Mouse (Mus musculus): ENCODE results near the gene Kcnc4. TPM values are rescaled to one million over a fixed set of nuclear protein-coding genes. Genes with fewer than 3 reads are reported as not detected.

Kcnc4 gene
- polyA plus RNA-seq, 1 experiment from 2014 or later = 0.25 TPM

GRCm38 (mm10) chr3:107454280-107454679 lies 5.1 kb downstream of the Kcnc4 start:
- Histone ChIP-seq H3K9me3 (replicated peaks) (no peaks in the 10 kb centered on the region), H3K4me3 (no peak overlapping the region), H3K27me3 (peaks cover 53% of the 10 kb centered on the region), H3K9ac (no peak overlapping the region), H3K4me1 (peaks cover 15% of the 10 kb centered on the region), H3K36me3 (ENCODE audit: poor library complexity, severe bottlenecking) (no peaks in the 10 kb centered on the region), H3K27ac (no peak overlapping the region), H3K4me2 (no peak overlapping the region)
- WGBS = 86% methylated on average over 4 of the region's 4 CpGs
- ATAC-seq = no peak

GRCm38 (mm10) chr3:107446822-107447221 lies 12.5 kb downstream of the Kcnc4 start:
- ATAC-seq = no peak
- H3K36me3 ChIP-seq (ENCODE audit: poor library complexity, severe bottlenecking) = no peaks in the 10 kb centered on the region
- 76% methylated on average over 3 of the region's 3 CpGs for WGBS
- 0 out of 2 replicates have a peak, but pooled peaks cover 3% of the 10 kb centered on the region for H3K27me3 ChIP-seq
- no peak overlapping the region for H3K4me2 ChIP-seq
- H3K9me3 ChIP-seq (replicated peaks) = no peaks in the 10 kb centered on the region
- H3K4me1 ChIP-seq = no peaks in the 10 kb centered on the region
- no peak overlapping the region for H3K27ac ChIP-seq
- H3K4me3 ChIP-seq = no peak overlapping the region
- H3K9ac ChIP-seq = no peak overlapping the region

DNA sequence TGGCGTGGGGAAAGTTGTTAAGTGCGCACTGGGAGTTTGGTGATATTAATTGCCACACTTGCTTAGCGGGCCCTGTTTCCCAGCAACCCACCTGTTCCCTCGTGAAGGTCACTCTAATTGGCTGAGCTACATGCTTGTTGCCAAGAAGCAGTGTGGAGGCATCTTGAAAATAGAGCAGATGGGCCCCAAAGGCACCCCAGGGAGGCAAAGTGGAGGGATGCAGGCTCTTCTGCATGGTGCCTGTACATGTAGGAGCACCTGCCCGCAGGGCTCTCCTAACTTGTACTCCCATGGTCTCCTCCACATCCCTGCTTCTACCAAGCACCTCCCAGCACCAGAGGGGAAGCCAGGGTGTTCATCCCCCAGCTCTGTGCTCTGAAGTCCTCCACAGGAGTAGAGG lies 15.5 kb downstream of the Kcnc4 start:
- WGBS = 61% methylated on average over 5 of the region's 5 CpGs
- Histone ChIP-seq H3K4me1 (no peaks in the 10 kb centered on the region), H3K4me2 (no peak overlapping the region), H3K27ac (no peak overlapping the region), H3K27me3 (no peaks in the 10 kb centered on the region), H3K4me3 (no peak overlapping the region), H3K9ac (no peak overlapping the region), H3K36me3 (ENCODE audit: poor library complexity, severe bottlenecking) (no peaks in the 10 kb centered on the region), H3K9me3 (replicated peaks) (no peaks in the 10 kb centered on the region)
- ATAC-seq = no peak

- ATAC-seq = no peak
- H3K27ac ChIP-seq = no peak overlapping the region
- no peaks in the 10 kb centered on the region for H3K9me3 ChIP-seq (replicated peaks)
- 69% methylated on average over 11 of the region's 11 CpGs for WGBS
- no peaks in the 10 kb centered on the region for H3K27me3 ChIP-seq
- no peak overlapping the region for H3K4me2 ChIP-seq
- no peak overlapping the region for H3K4me3 ChIP-seq
- H3K9ac ChIP-seq = no peak overlapping the region
- no peaks in the 10 kb centered on the region for H3K4me1 ChIP-seq
- H3K36me3 ChIP-seq (ENCODE audit: poor library complexity, severe bottlenecking) = no peaks in the 10 kb centered on the region
Measured at GRCm38 (mm10) chr3:107442191-107442590, 17.2 kb downstream of the Kcnc4 start.

DNA sequence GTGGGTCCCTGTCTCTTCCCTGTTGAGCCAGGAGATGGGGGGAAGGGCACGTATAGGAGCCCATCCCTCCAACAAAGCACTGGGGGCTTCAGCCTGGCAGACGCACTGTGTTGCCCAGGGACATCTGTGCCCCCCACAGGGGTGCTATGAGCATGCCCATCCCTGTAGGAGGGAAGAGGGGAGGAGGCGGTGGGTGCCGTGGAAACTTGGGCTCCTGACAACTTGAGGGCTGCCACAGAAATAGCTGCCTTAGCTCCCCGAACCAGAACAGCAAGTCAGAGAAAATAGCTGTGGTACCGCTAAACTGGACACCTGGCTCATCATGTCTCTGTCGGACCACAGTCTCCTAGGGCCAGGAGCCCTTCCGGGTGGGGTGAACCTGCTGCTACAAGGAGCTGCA lies 18.0 kb downstream of the Kcnc4 start:
- no peak overlapping the region for H3K27ac ChIP-seq
- H3K4me2 ChIP-seq = no peak overlapping the region
- H3K4me1 ChIP-seq = peaks cover 6% of the 10 kb centered on the region
- WGBS = 81% methylated on average over 8 of the region's 8 CpGs
- no peaks in the 10 kb centered on the region for H3K27me3 ChIP-seq
- H3K9ac ChIP-seq = no peak overlapping the region
- H3K36me3 ChIP-seq (ENCODE audit: poor library complexity, severe bottlenecking) = no peaks in the 10 kb centered on the region
- no peak for ATAC-seq
- no peaks in the 10 kb centered on the region for H3K9me3 ChIP-seq (replicated peaks)
- no peak overlapping the region for H3K4me3 ChIP-seq

GRCm38 (mm10) chr3:107439280-107439679 lies 20.1 kb downstream of the Kcnc4 start:
- no peak overlapping the region for H3K9ac ChIP-seq
- 88% methylated on average over 11 of the region's 11 CpGs for WGBS
- no peak overlapping the region for H3K4me2 ChIP-seq
- H3K36me3 ChIP-seq (ENCODE audit: poor library complexity, severe bottlenecking) = no peaks in the 10 kb centered on the region
- ATAC-seq = no peak
- no peaks in the 10 kb centered on the region for H3K9me3 ChIP-seq (replicated peaks)
- H3K27ac ChIP-seq = no peak overlapping the region
- H3K4me3 ChIP-seq = no peak overlapping the region
- peaks cover 11% of the 10 kb centered on the region for H3K4me1 ChIP-seq
- H3K27me3 ChIP-seq = no peaks in the 10 kb centered on the region

DNA sequence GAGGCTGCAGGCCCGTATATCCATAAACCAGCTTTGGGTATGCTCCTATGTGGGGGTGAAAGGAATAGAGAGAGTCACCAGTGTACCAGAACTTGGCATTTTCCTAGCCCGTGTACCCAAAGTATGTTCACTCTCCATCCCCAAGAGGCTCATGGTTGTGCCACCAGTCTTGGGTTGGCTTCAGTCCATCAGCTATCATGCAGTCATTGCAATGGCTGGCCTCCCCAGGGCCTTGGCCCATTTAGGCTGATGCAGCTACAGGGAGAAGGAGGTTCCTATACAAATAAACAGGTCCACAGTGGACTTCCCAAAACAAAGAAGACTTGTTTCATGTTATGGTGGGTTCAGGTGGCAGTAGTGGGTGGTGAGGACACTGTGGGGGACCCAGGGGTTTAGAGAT lies 21.7 kb downstream of the Kcnc4 start:
- Histone ChIP-seq H3K27ac (no peak overlapping the region), H3K9me3 (replicated peaks) (no peaks in the 10 kb centered on the region), H3K9ac (no peak overlapping the region), H3K36me3 (ENCODE audit: poor library complexity, severe bottlenecking) (no peaks in the 10 kb centered on the region), H3K4me2 (no peak overlapping the region), H3K4me3 (no peak overlapping the region), H3K27me3 (no peaks in the 10 kb centered on the region), H3K4me1 (peaks cover 11% of the 10 kb centered on the region)
- no peak for ATAC-seq
- WGBS = 90% methylated on average over 2 of the region's 2 CpGs

DNA sequence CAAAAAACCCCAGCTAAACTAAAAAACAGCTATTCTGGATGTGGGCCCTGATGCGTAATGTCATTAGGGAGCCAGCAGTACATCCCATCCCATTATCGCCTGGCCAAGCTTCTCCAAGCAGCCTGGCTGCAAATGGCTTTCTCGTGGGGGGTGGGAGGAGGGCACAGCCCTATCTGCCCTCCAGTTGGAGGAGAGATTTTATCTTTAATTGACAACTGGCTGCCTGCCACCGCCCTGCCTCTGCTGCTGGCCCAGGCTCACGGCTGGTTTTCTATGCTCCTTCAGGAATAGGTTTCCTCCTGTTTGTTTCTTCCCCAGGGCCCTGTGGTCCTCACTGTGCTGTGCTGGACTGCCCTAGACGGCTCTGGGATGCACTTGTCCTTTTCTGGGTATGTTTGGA lies 22.9 kb downstream of the Kcnc4 start:
- WGBS = 44% methylated on average over 6 of the region's 6 CpGs
- H3K4me3 ChIP-seq = no peak overlapping the region
- ATAC-seq = peak; percentile 60
- H3K4me2 ChIP-seq = no peak overlapping the region
- H3K27me3 ChIP-seq = no peaks in the 10 kb centered on the region
- H3K36me3 ChIP-seq (ENCODE audit: poor library complexity, severe bottlenecking) = no peaks in the 10 kb centered on the region
- no peak overlapping the region for H3K27ac ChIP-seq
- H3K9ac ChIP-seq = no peak overlapping the region
- H3K9me3 ChIP-seq (replicated peaks) = no peaks in the 10 kb centered on the region
- peaks cover 11% of the 10 kb centered on the region for H3K4me1 ChIP-seq

GRCm38 (mm10) chr3:107433614-107434013 lies 25.7 kb downstream of the Kcnc4 start:
- WGBS = 55% methylated on average over 9 of the region's 9 CpGs
- no peak overlapping the region for H3K4me3 ChIP-seq

DNA sequence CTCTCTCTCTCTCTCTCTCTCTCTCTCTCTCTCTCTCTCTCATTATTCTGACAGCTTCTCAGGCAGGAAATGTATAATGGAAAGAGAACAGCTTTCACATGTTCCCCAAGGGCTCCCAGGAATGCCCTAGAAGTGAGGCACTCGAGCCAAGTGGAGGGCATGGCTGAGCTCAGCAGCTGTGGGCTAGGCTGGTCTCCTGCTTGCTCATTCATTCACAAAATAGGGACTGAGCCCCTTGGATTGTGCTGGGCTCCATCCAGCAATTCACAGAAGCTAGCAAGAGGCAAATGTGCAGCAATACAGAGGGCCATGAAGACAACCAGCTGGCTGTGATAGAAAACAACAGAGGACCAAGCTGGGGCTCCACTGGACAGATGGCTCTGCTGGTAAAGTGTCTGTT lies 28.1 kb downstream of the Kcnc4 start:
- no peak overlapping the region for H3K9ac ChIP-seq
- no peaks in the 10 kb centered on the region for H3K36me3 ChIP-seq (ENCODE audit: poor library complexity, severe bottlenecking)
- ATAC-seq = peak; percentile 92
- no peaks in the 10 kb centered on the region for H3K9me3 ChIP-seq (replicated peaks)
- H3K4me2 ChIP-seq = no peak overlapping the region
- WGBS = 0% methylated on average over 1 of the region's 1 CpGs
- H3K4me1 ChIP-seq = peaks cover 5% of the 10 kb centered on the region; the same call in 1 of the 2 replicates
- H3K4me3 ChIP-seq = no peak overlapping the region
- no peaks in the 10 kb centered on the region for H3K27me3 ChIP-seq
- H3K27ac ChIP-seq = peak overlapping the region; percentile 21; the same call in 1 of the 2 replicates

More at GRCm38 (mm10) chr3:107433614-107434013, 25.7 kb downstream of the Kcnc4 start:
- Histone ChIP-seq H3K9me3 (replicated peaks) (no peaks in the 10 kb centered on the region), H3K27me3 (no peaks in the 10 kb centered on the region), H3K27ac (no peak overlapping the region), H3K4me1 (peaks cover 11% of the 10 kb centered on the region), H3K4me2 (no peak overlapping the region), H3K9ac (no peak overlapping the region), H3K36me3 (ENCODE audit: poor library complexity, severe bottlenecking) (no peaks in the 10 kb centered on the region)
- no peak for ATAC-seq

- Histone ChIP-seq H3K27ac (no peak overlapping the region), H3K9ac (no peak overlapping the region), H3K4me3 (no peak overlapping the region), H3K27me3 (no peaks in the 10 kb centered on the region), H3K4me1 (no peaks in the 10 kb centered on the region), H3K4me2 (no peak overlapping the region), H3K9me3 (replicated peaks) (no peaks in the 10 kb centered on the region), H3K36me3 (ENCODE audit: poor library complexity, severe bottlenecking) (no peaks in the 10 kb centered on the region)
- WGBS = 71% methylated on average over 11 of the region's 11 CpGs
- ATAC-seq = no peak
Measured at GRCm38 (mm10) chr3:107424258-107425041, 34.9 kb downstream of the Kcnc4 start.

DNA sequence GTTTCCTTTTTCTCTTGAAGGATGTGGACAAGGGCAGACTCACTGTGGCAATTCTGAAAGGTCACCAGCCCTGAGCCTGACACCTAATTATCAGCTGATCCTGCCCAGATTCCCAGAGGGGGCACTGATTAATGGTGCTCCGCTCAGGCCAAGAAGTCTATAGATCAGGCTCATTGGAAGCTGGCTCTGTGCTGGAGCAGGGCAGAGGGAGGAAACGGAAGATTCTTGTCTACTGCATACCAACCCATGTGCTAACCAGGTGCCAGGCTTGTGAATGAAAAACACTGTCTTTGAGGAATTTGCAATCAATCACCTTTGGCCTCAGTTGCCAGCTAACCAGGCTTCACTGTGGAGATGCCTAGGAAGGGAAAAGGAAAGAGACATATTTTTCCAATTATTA lies 39.2 kb downstream of the Kcnc4 start:
- no peak overlapping the region for H3K4me2 ChIP-seq
- H3K4me1 ChIP-seq = no peaks in the 10 kb centered on the region
- H3K36me3 ChIP-seq (ENCODE audit: poor library complexity, severe bottlenecking) = no peaks in the 10 kb centered on the region
- H3K27ac ChIP-seq = no peak overlapping the region
- no peaks in the 10 kb centered on the region for H3K9me3 ChIP-seq (replicated peaks)
- ATAC-seq = no peak
- no peak overlapping the region for H3K9ac ChIP-seq
- H3K27me3 ChIP-seq = no peaks in the 10 kb centered on the region
- H3K4me3 ChIP-seq = no peak overlapping the region
- 76% methylated on average over 2 of the region's 2 CpGs for WGBS

DNA sequence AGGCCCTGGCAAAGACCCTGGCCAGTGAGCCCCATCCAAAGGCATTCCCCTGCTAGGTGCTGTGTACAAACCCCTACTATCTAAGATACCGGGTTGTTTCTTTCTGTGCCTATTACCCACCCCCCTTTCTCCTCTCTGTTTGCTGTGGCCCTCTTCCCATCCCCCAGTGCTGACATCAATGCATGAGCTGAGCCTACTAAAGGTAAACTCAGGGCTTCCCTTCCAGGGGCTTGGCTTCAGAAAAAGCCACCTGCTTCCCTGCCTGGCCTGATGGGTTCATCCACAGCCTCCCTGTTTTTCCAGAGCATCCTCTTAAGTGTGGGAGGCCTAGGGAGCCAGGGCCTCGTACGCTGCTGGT lies 42.1 kb downstream of the Kcnc4 start:
- no peak overlapping the region for H3K4me3 ChIP-seq
- peaks cover 1% of the 10 kb centered on the region; the same call in 1 of the 2 replicates for H3K27me3 ChIP-seq
- H3K4me2 ChIP-seq = no peak overlapping the region
- no peaks in the 10 kb centered on the region for H3K9me3 ChIP-seq (replicated peaks)
- H3K36me3 ChIP-seq (ENCODE audit: poor library complexity, severe bottlenecking) = no peaks in the 10 kb centered on the region
- H3K9ac ChIP-seq = no peak overlapping the region
- H3K27ac ChIP-seq = no peak overlapping the region
- no peak for ATAC-seq
- 81% methylated on average over 3 of the region's 3 CpGs for WGBS
- H3K4me1 ChIP-seq = peaks cover 13% of the 10 kb centered on the region
